Mouse (Mus musculus) neural tube, embryonic 15.5 days (tissue): Measurements from ENCODE around the gene Slc30a9. TPM values are rescaled to one million over a fixed set of nuclear protein-coding genes. Genes with fewer than 3 reads are reported as not detected.

ENCODE experiments used
- ATAC-seq: fragments of 200-750 bp; cut with Nextera tagmentation; 2 replicates; pipeline ENCODE4 v1.8.0; 2017; ENCODE audit warnings: mild to moderate bottlenecking, moderate TSS enrichment, moderate library complexity; ENCODE audit not compliant: low FRiP score
- H3K27ac ChIP-seq: fragments of 300-500 bp; sonication (generic); replicated peaks from 2 replicates; pipeline ENCODE4 v1.5.1; 2015; ENCODE audit warnings: mild to moderate bottlenecking, inconsistent platforms
- H3K27me3 ChIP-seq: fragments of 300-500 bp; sonication (generic); replicated peaks from 2 replicates; pipeline ENCODE4 v1.6.1; 2015; ENCODE audit warnings: inconsistent platforms
- H3K36me3 ChIP-seq: fragments of 300-500 bp; sonication (generic); 2 replicates; pipeline ENCODE4 v1.6.1; 2015; ENCODE audit warnings: inconsistent platforms
- H3K4me1 ChIP-seq: fragments of 300-500 bp; sonication (generic); 2 replicates; pipeline ENCODE4 v1.6.1; 2015; ENCODE audit warnings: inconsistent platforms
- H3K4me2 ChIP-seq: fragments of 300-500 bp; sonication (generic); 2 replicates; pipeline ENCODE4 v1.6.1; 2015; ENCODE audit warnings: inconsistent platforms, mild to moderate bottlenecking, moderate library complexity
- H3K4me3 ChIP-seq: fragments of 300-500 bp; sonication (generic); replicated peaks from 2 replicates; pipeline ENCODE4 v1.5.1; 2015; ENCODE audit warnings: mild to moderate bottlenecking, inconsistent platforms
- H3K9ac ChIP-seq: fragments of 300-500 bp; sonication (generic); replicated peaks from 2 replicates; pipeline ENCODE4 v1.6.1; 2015; ENCODE audit warnings: mild to moderate bottlenecking, inconsistent platforms
- H3K9me3 ChIP-seq: fragments of 300-500 bp; sonication (generic); replicated peaks from 2 replicates; pipeline ENCODE4 v1.6.1; 2016; ENCODE audit warnings: inconsistent platforms
- WGBS: fragments of 180-500 bp; shearing (Covaris S2); methylation state at CpG from one replicate; pipeline ENCODE4 v1.1.7; 2015; ENCODE audit warnings: mixed read lengths; 5-methylcytosine and 5-hydroxymethylcytosine counted together
- polyA plus RNA-seq: library from polyadenylated mRNA; unstranded; fragments of >200 nt; fragmentation: Nextera tagmentation; extraction: Ambion mirVana; gene quantifications from 2 replicates; pipeline ENCODE4 v1.2.1, GENCODE M21; 2015

Gene Slc30a9
- polyA plus RNA-seq, 1 experiment from 2014 or later = 171 TPM

GRCm38 (mm10) chr5:67295682-67296081 lies 11.1 kb upstream of the Slc30a9 start:
- Histone ChIP-seq H3K27ac (no peak overlapping the region), H3K4me3 (no peak overlapping the region), H3K4me2 (no peak overlapping the region), H3K9ac (no peak overlapping the region), H3K27me3 (no peaks in the 10 kb centered on the region), H3K4me1 (no peaks in the 10 kb centered on the region), H3K36me3 (0 out of 2 replicates have a peak, but pooled peaks cover 4% of the 10 kb centered on the region), H3K9me3 (no peaks in the 10 kb centered on the region)
- no peak for ATAC-seq
- WGBS = 83% methylated on average over 6 of the region's 6 CpGs

DNA sequence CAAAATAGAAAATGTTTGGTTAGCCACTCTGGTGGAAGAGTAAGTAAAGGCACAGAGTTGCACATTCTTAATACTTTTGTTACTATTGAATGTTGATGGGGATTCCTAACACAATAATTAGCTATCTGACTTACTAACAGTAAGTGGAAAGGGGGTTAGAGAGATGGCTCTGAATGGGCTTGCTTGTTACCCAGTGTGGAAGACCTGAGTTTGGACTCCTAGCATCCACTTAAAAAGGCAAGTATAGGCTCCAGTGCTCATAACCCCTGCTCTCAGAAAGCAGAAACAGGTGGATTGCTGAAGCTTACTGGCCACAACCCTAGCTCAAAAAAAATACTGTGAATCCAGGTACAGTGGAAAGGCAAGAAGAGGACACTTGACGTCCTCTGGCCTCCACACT lies 10.6 kb upstream of the Slc30a9 start:
- H3K36me3 ChIP-seq = 0 out of 2 replicates have a peak, but pooled peaks cover 4% of the 10 kb centered on the region
- H3K27me3 ChIP-seq = no peaks in the 10 kb centered on the region
- H3K9ac ChIP-seq = no peak overlapping the region
- H3K4me2 ChIP-seq = no peak overlapping the region
- 94% methylated on average over 1 of the region's 1 CpGs for WGBS
- H3K27ac ChIP-seq = no peak overlapping the region
- no peaks in the 10 kb centered on the region for H3K9me3 ChIP-seq
- H3K4me3 ChIP-seq = no peak overlapping the region
- no peaks in the 10 kb centered on the region for H3K4me1 ChIP-seq
- ATAC-seq = no peak

GRCm38 (mm10) chr5:67297026-67297813 lies 9.5 kb upstream of the Slc30a9 start:
- no peak for ATAC-seq
- no peak overlapping the region for H3K27ac ChIP-seq
- 0 out of 2 replicates have a peak, but pooled peaks cover 4% of the 10 kb centered on the region for H3K36me3 ChIP-seq
- WGBS = 89% methylated on average over 5 of the region's 5 CpGs
- no peaks in the 10 kb centered on the region for H3K4me1 ChIP-seq
- H3K4me3 ChIP-seq = no peak overlapping the region
- H3K9me3 ChIP-seq = no peaks in the 10 kb centered on the region
- no peaks in the 10 kb centered on the region for H3K27me3 ChIP-seq
- no peak overlapping the region for H3K9ac ChIP-seq
- no peak overlapping the region for H3K4me2 ChIP-seq

GRCm38 (mm10) chr5:67299847-67300412 lies 6.8 kb upstream of the Slc30a9 start:
- no peaks in the 10 kb centered on the region for H3K9me3 ChIP-seq
- H3K4me2 ChIP-seq = no peak overlapping the region
- 94% methylated on average over 6 of the region's 6 CpGs for WGBS
- H3K4me1 ChIP-seq = no peaks in the 10 kb centered on the region
- no peak overlapping the region for H3K27ac ChIP-seq
- H3K9ac ChIP-seq = no peak overlapping the region
- no peaks in the 10 kb centered on the region for H3K27me3 ChIP-seq
- no peaks in the 10 kb centered on the region for H3K36me3 ChIP-seq
- ATAC-seq = no peak
- no peak overlapping the region for H3K4me3 ChIP-seq

DNA sequence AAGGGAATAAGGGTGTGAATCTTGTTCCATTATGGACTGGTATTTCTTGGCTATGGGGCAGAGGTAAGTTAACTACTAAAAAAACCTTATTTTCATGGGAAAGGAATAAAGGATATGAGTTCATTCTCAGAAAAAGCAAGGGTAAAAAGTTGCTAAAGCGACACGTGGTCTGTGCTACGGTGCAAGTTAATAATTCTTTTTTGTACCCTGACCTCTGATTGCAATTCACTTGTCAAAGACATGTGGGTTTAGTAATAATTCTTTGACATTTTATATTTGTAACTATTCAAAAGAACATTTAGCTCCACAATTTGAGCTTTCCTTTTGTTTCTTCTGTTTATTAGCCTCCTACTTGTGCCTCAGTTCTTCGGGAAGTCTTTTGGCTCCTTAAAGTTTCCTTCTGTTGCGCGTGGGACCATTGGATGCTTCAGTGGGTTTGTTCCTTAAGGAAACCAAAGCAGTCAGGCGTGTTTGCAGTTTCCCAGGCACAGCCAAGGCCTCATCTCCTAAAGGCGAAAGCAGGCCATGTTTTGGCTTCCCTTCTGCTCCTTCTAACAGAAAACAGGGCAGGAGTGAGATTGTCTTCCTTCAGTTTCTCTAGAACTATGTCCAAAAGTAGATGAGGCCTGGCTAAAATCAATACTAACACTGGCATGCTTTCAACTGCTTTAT lies 5.7 kb upstream of the Slc30a9 start:
- Histone ChIP-seq H3K4me1 (0 out of 2 replicates have a peak, but pooled peaks cover under 1% of the 10 kb centered on the region), H3K27me3 (no peaks in the 10 kb centered on the region), H3K36me3 (no peaks in the 10 kb centered on the region), H3K9ac (no peak overlapping the region), H3K27ac (no peak overlapping the region), H3K4me3 (no peak overlapping the region), H3K4me2 (no peak overlapping the region), H3K9me3 (no peaks in the 10 kb centered on the region)
- WGBS = 96% methylated on average over 8 of the region's 8 CpGs
- no peak for ATAC-seq

- H3K9me3 ChIP-seq = no peaks in the 10 kb centered on the region
- H3K36me3 ChIP-seq = no peaks in the 10 kb centered on the region
- H3K27ac ChIP-seq = no peak overlapping the region
- H3K4me1 ChIP-seq = 0 out of 2 replicates have a peak, but pooled peaks cover 3% of the 10 kb centered on the region
- 94% methylated on average over 8 of the region's 8 CpGs for WGBS
- H3K27me3 ChIP-seq = no peaks in the 10 kb centered on the region
- H3K4me2 ChIP-seq = no peak overlapping the region
- no peak overlapping the region for H3K9ac ChIP-seq
- H3K4me3 ChIP-seq = no peak overlapping the region
- no peak for ATAC-seq
Measured at GRCm38 (mm10) chr5:67301722-67302331, 4.9 kb upstream of the Slc30a9 start.

DNA sequence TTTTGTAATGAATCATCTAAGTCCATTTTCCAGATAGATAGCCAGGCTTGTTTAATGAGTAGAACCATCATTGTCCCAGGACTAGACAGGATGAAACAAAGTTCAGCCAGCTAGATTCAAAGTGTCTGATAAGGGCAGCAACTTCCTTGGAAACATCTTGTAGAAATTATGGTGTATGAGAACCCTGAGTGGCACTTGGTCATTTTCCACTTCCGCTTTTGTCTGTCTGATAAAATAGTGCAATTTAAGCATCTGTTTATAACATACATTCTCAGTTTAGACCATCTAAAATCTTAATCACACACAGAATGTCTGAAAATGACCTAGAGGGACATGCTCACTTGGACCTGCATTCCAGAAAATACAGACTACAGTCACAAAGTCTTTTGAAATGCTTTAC lies 2.9 kb upstream of the Slc30a9 start:
- WGBS = 91% methylated on average over 1 of the region's 1 CpGs
- no peaks in the 10 kb centered on the region for H3K36me3 ChIP-seq

DNA sequence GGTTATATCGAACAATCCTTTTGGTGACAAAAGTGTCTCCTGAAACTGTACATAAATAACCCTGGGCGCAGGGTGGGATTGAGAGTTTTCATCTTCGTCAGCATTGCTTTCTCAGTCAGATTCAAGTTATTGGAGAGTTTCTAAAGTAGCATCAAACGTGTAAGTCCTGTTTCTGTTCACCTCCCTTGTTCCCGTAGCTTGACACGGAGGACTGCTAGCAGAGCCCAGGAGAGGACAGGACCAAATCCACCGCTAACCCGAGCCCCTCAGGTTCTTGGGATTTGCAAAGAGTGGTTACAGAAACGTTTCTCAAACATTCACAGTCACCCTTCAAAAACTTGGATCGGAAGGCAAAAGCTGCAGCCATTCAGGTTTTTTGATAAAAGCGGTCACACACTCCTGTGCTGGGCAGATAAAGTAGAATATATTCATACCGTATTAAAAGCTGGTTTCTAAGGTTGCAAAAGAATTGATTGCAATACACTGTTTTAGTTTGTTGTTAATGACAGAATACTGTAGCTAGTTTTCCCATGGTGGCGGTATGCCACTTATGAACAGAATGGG lies 986 bp downstream of the Slc30a9 start:
- Histone ChIP-seq H3K4me1 (peaks cover 22% of the 10 kb centered on the region), H3K9me3 (no peaks in the 10 kb centered on the region), H3K36me3 (no peaks in the 10 kb centered on the region), H3K27me3 (no peaks in the 10 kb centered on the region), H3K4me2 (peak overlapping the region; percentile 69), H3K9ac (peak overlapping the region; percentile 96), H3K27ac (no peak overlapping the region), H3K4me3 (peak overlapping the region; percentile 99)
- WGBS = 37% methylated on average over 13 of the region's 13 CpGs
- ATAC-seq = no peak

More for the DNA sequence above, 2.9 kb upstream of the Slc30a9 start:
- H3K4me2 ChIP-seq = no peak overlapping the region
- no peak for ATAC-seq
- H3K27ac ChIP-seq = no peak overlapping the region
- H3K27me3 ChIP-seq = no peaks in the 10 kb centered on the region
- no peaks in the 10 kb centered on the region for H3K9me3 ChIP-seq
- H3K9ac ChIP-seq = no peak overlapping the region
- no peak overlapping the region for H3K4me3 ChIP-seq
- peaks cover 15% of the 10 kb centered on the region for H3K4me1 ChIP-seq

DNA sequence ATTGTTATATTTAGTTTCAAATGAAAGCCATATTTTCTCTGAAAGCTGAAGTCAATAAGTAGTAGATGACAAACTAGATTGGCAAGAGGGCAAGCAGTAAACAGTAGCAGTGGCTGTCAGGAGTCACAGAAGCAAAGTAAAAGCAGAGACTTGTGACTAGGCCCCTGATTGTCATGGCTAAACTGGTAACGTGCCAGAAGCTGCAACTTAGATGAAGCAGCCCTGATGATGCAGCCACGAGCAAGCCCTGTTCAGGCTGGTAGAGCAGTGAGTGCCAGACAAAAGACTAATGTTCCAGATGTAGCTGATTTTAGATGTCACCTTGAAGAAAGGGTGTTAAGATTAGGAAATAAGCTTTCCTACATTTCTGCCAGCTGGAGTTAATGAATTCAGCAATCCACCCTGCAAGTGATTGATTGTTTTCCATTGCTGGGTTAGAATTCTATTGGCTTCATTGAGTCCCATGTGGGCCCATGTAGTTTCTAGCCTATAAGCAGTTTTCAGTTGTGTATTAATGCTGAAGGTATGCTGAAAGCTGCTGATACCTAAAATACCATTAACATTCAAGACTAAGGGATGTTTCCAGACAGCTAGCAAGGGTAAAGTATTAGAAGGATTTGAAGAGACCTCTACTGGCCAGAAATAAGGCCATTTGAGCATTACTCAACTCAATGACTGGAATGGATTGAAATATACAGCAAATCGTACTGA lies 5.2 kb downstream of the Slc30a9 start:
- H3K9ac ChIP-seq = no peak overlapping the region
- H3K36me3 ChIP-seq = no peaks in the 10 kb centered on the region
- no peaks in the 10 kb centered on the region for H3K27me3 ChIP-seq
- H3K4me2 ChIP-seq = no peak overlapping the region
- no peak for ATAC-seq
- H3K9me3 ChIP-seq = no peaks in the 10 kb centered on the region
- no peak overlapping the region; the same call in 1 of the 2 replicates for H3K27ac ChIP-seq
- H3K4me3 ChIP-seq = no peak overlapping the region
- 61% methylated on average over 3 of the region's 3 CpGs for WGBS
- H3K4me1 ChIP-seq = peaks cover 19% of the 10 kb centered on the region

GRCm38 (mm10) chr5:67312522-67312851 lies 5.7 kb downstream of the Slc30a9 start:
- H3K4me3 ChIP-seq = no peak overlapping the region
- H3K27ac ChIP-seq = no peak overlapping the region
- peaks cover 18% of the 10 kb centered on the region for H3K4me1 ChIP-seq
- no peak for ATAC-seq
- H3K36me3 ChIP-seq = 0 out of 2 replicates have a peak, but pooled peaks cover under 1% of the 10 kb centered on the region
- no peaks in the 10 kb centered on the region for H3K9me3 ChIP-seq
- WGBS = 94% methylated on average over 3 of the region's 3 CpGs
- no peak overlapping the region for H3K4me2 ChIP-seq
- H3K27me3 ChIP-seq = no peaks in the 10 kb centered on the region
- no peak overlapping the region for H3K9ac ChIP-seq
